Mouse (Mus musculus) neural tube, embryonic 15.5 days (tissue): Measurements from ENCODE around the gene Olfr549. TPM values are rescaled to one million over a fixed set of nuclear protein-coding genes. Genes with fewer than 3 reads are reported as not detected.

Experiments
- ATAC-seq: fragments of 200-750 bp; cut with Nextera tagmentation; 2 replicates; pipeline ENCODE4 v1.8.0; 2017; ENCODE audit warnings: mild to moderate bottlenecking, moderate TSS enrichment, moderate library complexity; ENCODE audit not compliant: low FRiP score
- H3K27ac ChIP-seq: fragments of 300-500 bp; sonication (generic); replicated peaks from 2 replicates; pipeline ENCODE4 v1.5.1; 2015; ENCODE audit warnings: mild to moderate bottlenecking, inconsistent platforms
- H3K27me3 ChIP-seq: fragments of 300-500 bp; sonication (generic); replicated peaks from 2 replicates; pipeline ENCODE4 v1.6.1; 2015; ENCODE audit warnings: inconsistent platforms
- H3K36me3 ChIP-seq: fragments of 300-500 bp; sonication (generic); 2 replicates; pipeline ENCODE4 v1.6.1; 2015; ENCODE audit warnings: inconsistent platforms
- H3K4me1 ChIP-seq: fragments of 300-500 bp; sonication (generic); 2 replicates; pipeline ENCODE4 v1.6.1; 2015; ENCODE audit warnings: inconsistent platforms
- H3K4me2 ChIP-seq: fragments of 300-500 bp; sonication (generic); 2 replicates; pipeline ENCODE4 v1.6.1; 2015; ENCODE audit warnings: inconsistent platforms, mild to moderate bottlenecking, moderate library complexity
- H3K4me3 ChIP-seq: fragments of 300-500 bp; sonication (generic); replicated peaks from 2 replicates; pipeline ENCODE4 v1.5.1; 2015; ENCODE audit warnings: mild to moderate bottlenecking, inconsistent platforms
- H3K9ac ChIP-seq: fragments of 300-500 bp; sonication (generic); replicated peaks from 2 replicates; pipeline ENCODE4 v1.6.1; 2015; ENCODE audit warnings: mild to moderate bottlenecking, inconsistent platforms
- H3K9me3 ChIP-seq: fragments of 300-500 bp; sonication (generic); replicated peaks from 2 replicates; pipeline ENCODE4 v1.6.1; 2016; ENCODE audit warnings: inconsistent platforms
- WGBS: fragments of 180-500 bp; shearing (Covaris S2); methylation state at CpG from one replicate; pipeline ENCODE4 v1.1.7; 2015; ENCODE audit warnings: mixed read lengths; 5-methylcytosine and 5-hydroxymethylcytosine counted together
- polyA plus RNA-seq: library from polyadenylated mRNA; unstranded; fragments of >200 nt; fragmentation: Nextera tagmentation; extraction: Ambion mirVana; gene quantifications from 2 replicates; pipeline ENCODE4 v1.2.1, GENCODE M21; 2015

Gene Olfr549
- polyA plus RNA-seq, 1 experiment from 2014 or later = not detected

DNA sequence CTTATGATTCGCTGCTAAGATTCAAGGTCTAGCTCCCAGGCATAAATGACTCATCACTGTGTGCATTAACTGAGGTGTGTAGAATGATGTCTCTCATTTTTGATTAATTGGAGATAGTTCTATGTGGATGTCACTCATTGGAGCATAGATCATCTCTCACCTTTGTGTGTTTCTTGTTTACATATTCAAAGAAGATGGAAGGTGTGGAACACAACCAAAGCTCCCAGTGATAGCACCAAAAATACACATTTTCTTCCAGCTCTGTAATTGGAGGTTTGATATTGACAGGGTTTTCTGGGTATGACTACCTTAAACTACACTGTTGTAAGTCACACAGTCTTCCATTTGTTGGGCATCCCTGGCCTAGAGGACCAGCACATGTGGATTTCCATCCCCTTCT, 15.2 kb upstream of the Olfr549 start, which contains the start of gene Olfr547:
TSS of gene Olfr547 (plus strand) at position 301 of the 400 bp plus-strand sequence.
- Histone ChIP-seq H3K4me1 (no peaks in the 10 kb centered on the region), H3K36me3 (no peaks in the 10 kb centered on the region), H3K9me3 (no peaks in the 10 kb centered on the region), H3K4me2 (no peak within 1 kb of the TSS), H3K27ac (no peak within 1 kb of the TSS), H3K9ac (no peak within 1 kb of the TSS), H3K27me3 (no peaks in the 10 kb centered on the region), H3K4me3 (no peak within 1 kb of the TSS)
- no peak for ATAC-seq
- 85% methylated on average over 1 of the region's 1 CpGs for WGBS

DNA sequence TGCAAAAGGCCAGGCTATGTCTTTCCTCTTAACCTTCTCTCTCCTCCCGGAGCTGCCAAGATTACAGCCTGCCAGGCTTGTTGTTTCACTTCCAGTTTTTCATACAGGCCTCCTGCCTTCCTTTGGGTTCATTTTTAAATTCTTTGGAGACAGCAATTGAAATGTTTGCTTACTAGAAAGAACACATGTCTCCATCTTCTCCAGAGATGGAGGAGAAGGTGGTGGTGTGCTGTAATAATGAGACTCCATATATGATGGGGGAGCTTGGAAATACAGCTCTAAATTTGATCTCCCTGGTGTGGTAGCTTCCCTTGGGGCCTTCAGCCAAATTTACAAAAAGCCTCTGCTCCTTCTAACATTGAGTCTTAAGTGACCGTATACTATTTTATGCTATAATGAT, 9.1 kb upstream of the Olfr549 start, which contains the start of gene Olfr548-ps1:
TSS of gene Olfr548-ps1 (plus strand) at position 301 of the 400 bp plus-strand sequence.
- Histone ChIP-seq H3K4me2 (no peak within 1 kb of the TSS), H3K4me1 (no peaks in the 10 kb centered on the region), H3K36me3 (no peaks in the 10 kb centered on the region), H3K27ac (no peak within 1 kb of the TSS), H3K9ac (no peak within 1 kb of the TSS), H3K9me3 (no peaks in the 10 kb centered on the region), H3K4me3 (no peak within 1 kb of the TSS), H3K27me3 (no peaks in the 10 kb centered on the region)
- WGBS = 88% methylated on average over 2 of the region's 2 CpGs
- no peak for ATAC-seq

DNA sequence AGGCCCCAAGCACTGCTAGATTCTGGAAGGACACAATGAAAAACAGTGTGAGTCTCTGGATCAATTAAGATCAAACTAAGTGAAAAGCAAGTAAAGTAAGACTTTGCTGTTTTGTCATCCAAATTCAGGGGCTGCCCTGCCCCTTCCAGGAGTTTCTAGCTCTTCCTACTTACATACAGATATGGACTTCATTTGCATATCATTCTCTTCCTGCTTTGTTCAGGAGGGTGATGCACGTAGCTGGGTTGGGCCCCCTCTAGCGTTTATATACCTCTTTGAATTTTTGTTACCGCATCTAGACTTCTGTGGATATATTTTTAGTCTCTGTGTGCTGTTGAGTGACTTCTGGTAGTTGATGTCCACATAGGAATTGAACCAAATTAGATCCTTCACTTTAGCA, 8.4 kb upstream of the Olfr549 start:
- no peaks in the 10 kb centered on the region for H3K4me1 ChIP-seq
- 66% methylated on average over 3 of the region's 3 CpGs for WGBS
- H3K36me3 ChIP-seq = no peaks in the 10 kb centered on the region
- H3K27me3 ChIP-seq = no peaks in the 10 kb centered on the region
- H3K9ac ChIP-seq = no peak overlapping the region
- H3K4me2 ChIP-seq = no peak overlapping the region
- H3K27ac ChIP-seq = no peak overlapping the region
- H3K9me3 ChIP-seq = no peaks in the 10 kb centered on the region
- H3K4me3 ChIP-seq = no peak overlapping the region
- ATAC-seq = no peak

DNA sequence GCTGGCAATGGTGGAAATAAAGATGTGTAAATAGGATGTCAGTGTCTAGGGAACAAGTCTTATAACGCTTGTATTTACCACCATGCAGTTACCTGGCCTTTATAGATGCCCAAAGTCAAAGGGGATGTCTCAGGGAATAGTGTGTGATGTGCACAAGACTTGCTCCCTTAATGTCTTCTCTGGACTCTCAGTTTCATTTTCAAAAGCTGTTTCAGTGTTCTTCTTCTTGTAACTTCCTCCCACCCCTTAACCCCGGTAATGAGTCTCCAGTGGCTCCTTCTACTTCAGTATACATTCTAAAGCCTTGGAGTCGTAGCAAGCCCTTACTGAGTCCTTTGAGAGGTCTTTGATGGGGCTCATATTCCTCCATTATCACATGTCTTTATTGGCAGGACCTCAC, 3.6 kb downstream of the Olfr549 start:
- Histone ChIP-seq H3K4me1 (no peaks in the 10 kb centered on the region), H3K27ac (no peak overlapping the region), H3K36me3 (no peaks in the 10 kb centered on the region), H3K9me3 (no peaks in the 10 kb centered on the region), H3K4me3 (no peak overlapping the region), H3K4me2 (no peak overlapping the region), H3K27me3 (no peaks in the 10 kb centered on the region), H3K9ac (no peak overlapping the region)
- no peak for ATAC-seq
- 73% methylated on average over 3 of the region's 3 CpGs for WGBS

DNA sequence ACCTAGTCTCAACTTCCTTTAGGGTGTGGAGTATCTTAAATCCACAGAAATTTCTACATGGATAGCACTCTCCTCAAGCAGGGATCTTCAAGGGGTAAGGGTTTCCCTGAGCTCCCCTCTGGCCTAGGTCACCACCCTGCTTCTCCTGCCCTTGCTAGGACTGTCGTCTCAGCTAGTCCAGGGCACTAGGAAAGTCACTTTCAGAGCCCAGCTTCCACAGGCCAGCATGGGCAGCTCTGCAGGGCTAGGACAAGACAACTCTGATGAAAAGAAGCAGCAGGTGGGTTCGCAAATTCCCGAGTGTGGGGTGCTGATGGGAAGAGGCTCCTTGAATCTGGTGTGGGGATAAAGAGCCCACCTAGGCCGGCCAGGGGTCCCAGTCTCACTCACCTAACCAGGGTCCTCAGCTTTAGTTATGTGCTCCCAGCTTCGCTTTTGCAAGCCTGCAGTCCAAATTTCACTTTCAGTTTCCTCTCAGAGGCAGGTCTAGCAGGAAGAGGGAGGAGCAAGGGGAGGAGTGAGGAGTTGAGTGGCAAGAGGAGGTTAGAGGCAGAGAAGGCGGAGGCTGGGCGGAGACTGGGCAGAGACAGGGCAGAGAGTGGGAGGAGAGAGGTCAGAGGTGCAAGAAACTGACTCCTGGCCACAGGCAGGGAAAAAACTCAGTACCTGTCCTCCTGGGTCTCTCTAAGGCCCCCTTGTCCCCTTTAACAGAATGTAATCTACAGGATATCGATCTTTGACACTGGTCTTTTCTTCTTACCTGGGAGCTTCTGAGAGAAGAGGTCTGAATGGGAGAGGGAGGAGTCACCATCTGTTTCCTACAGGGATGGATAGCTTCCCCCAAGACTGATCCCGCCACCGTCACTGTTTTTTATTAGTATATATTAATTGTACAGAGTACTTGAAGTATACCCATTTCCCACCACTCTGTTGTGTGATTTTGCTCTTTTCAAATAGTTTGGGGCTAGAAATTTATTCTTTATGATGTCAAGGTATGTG, 15.6 kb downstream of the Olfr549 start, which contains the start of gene Trim21:
TSS of gene Trim21 (minus strand) at position 488 of the 999 bp plus-strand sequence.
- peak within 1 kb of the TSS; percentile 50 for H3K4me2 ChIP-seq
- H3K9ac ChIP-seq = no peak within 1 kb of the TSS; the same call in 1 of the 2 replicates
- H3K36me3 ChIP-seq = no peaks in the 10 kb centered on the region
- ATAC-seq = peak; percentile 63; the same call in 1 of the 2 replicates
- peak within 1 kb of the TSS; percentile 38 for H3K4me3 ChIP-seq
- H3K27me3 ChIP-seq = no peaks in the 10 kb centered on the region
- WGBS = 19% methylated on average over 10 of the region's 10 CpGs
- no peak within 1 kb of the TSS for H3K27ac ChIP-seq
- H3K4me1 ChIP-seq = no peaks in the 10 kb centered on the region
- no peaks in the 10 kb centered on the region for H3K9me3 ChIP-seq

DNA sequence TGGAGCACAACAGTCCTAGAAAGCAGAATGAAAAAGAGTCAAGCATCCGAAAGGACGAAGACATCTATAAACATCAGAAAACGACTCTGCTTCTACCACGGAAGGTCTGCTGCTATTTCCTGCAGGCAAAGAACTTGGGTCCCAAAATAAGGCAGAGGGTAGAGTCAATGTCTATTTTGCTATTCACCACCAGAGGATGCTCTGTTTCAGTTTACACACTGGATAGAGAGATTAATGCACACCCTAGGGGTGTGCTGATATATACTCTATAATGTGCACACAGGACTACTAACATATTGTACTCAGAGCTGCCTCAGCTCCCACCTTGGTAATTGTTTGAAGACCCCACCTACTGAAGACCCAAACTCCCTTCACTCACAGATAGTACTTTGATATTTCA, 16.5 kb downstream of the Olfr549 start:
- H3K27me3 ChIP-seq = no peaks in the 10 kb centered on the region
- 92% methylated on average over 4 of the region's 4 CpGs for WGBS
- H3K4me1 ChIP-seq = no peaks in the 10 kb centered on the region
- H3K9ac ChIP-seq = no peak overlapping the region
- no peak for ATAC-seq
- H3K36me3 ChIP-seq = no peaks in the 10 kb centered on the region
- no peak overlapping the region for H3K27ac ChIP-seq
- H3K4me2 ChIP-seq = no peak overlapping the region
- no peaks in the 10 kb centered on the region for H3K9me3 ChIP-seq
- no peak overlapping the region for H3K4me3 ChIP-seq

DNA sequence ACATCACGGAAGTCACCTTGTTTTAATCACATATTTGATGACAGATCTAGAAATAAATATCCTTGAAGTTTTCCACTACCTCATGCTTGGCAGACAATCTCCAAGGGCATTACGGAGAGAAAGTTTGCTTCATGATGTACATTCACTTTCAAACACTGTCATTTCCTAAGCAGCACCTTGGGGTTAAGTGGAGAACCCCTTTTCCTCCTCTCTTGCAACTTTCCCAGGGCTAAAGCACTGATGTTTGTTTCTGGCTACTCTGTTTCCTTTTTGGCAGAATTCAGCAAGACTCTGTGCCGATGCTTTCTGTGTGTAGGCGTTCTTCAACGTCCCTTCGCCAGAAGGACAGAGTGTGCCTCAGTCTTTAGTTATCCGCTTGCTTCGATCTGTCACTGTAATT, 21.5 kb downstream of the Olfr549 start, which contains the start of gene Olfr550:
TSS of gene Olfr550 (plus strand) at position 301 of the 400 bp plus-strand sequence.
- H3K4me2 ChIP-seq = no peak within 1 kb of the TSS
- H3K4me3 ChIP-seq = no peak within 1 kb of the TSS
- no peaks in the 10 kb centered on the region for H3K36me3 ChIP-seq
- WGBS = 93% methylated on average over 8 of the region's 8 CpGs
- H3K9ac ChIP-seq = no peak within 1 kb of the TSS
- no peaks in the 10 kb centered on the region for H3K27me3 ChIP-seq
- H3K9me3 ChIP-seq = no peaks in the 10 kb centered on the region
- H3K4me1 ChIP-seq = no peaks in the 10 kb centered on the region
- H3K27ac ChIP-seq = no peak within 1 kb of the TSS
- ATAC-seq = no peak

DNA sequence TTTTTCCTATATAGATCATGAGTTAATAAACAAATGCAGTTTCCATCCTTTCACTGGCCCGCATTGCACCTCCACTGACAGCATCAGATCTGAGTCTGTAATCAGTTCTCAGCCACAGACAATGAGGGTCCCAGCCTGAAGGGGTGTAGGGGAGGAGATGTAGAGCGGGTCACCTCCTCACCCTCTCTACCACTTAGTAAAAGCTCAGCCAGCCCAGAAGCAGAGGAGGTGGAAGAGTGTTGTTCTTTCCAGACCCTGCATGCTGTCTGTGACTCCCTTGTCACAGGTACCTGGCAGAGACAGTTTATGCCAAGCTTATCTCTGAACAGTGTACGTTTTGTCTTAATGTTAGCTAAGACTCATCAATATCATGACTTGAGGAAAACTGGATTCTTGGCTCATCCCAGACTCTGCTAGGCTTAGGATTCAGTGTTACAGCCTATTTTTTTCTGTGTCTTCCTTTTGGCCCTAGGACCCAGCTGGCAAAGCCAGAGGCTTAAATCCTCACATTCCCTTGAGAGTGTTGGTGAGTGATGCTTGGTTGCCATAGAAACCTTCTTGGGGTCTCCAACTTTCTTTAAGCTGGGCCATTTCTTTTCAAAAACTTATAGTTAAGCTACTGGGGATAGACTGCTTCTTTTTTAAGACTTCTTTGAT, 23.6 kb downstream of the Olfr549 start:
- Histone ChIP-seq H3K27ac (no peak overlapping the region), H3K4me3 (no peak overlapping the region), H3K9ac (no peak overlapping the region), H3K36me3 (no peaks in the 10 kb centered on the region), H3K9me3 (no peaks in the 10 kb centered on the region), H3K4me2 (no peak overlapping the region), H3K27me3 (no peaks in the 10 kb centered on the region), H3K4me1 (no peaks in the 10 kb centered on the region)
- no peak for ATAC-seq
- 59% methylated on average over 3 of the region's 3 CpGs for WGBS

DNA sequence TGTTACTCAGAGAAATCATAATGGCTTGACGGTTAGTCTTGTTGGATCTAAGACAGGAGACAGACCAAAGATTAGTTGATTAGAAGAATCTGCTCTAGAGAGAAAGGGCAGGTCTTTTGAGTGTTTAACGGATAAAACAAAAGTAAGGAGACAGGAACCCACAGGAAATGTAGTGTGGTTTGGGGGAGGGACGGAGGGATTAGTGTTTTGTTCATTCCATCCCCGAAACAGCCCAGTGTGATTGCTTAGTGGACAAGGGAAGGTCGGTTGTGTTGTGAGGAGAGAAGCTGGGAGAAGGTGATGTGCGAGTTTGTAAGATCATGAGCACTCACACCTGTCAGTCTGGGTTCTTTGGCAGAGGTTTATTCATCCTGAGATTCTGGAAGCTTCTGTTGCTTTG, 26.3 kb downstream of the Olfr549 start:
- no peak overlapping the region for H3K9ac ChIP-seq
- WGBS = 79% methylated on average over 6 of the region's 6 CpGs
- ATAC-seq = no peak
- no peaks in the 10 kb centered on the region for H3K4me1 ChIP-seq
- H3K27me3 ChIP-seq = no peaks in the 10 kb centered on the region
- no peak overlapping the region for H3K4me3 ChIP-seq
- H3K27ac ChIP-seq = no peak overlapping the region
- no peaks in the 10 kb centered on the region for H3K9me3 ChIP-seq
- no peaks in the 10 kb centered on the region for H3K36me3 ChIP-seq
- H3K4me2 ChIP-seq = no peak overlapping the region

DNA sequence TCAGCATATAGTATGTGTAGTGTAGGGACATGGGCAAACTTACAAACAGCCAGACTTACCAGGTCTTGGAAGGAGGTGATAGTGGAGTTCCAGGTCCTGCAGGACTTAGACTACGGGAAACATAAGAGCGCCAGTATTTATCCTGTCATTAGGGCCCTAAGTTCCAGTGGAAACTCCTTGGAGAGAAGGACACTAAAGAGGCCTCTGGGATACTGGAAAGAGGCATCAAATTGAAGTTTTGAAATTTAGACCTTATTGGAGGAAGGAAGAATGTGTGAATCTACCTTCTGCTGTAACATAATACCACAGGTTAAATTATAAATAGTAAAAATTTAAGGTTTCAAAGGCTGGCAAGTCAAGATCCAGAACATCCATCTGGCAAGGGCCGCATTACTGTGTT, 42.1 kb downstream of the Olfr549 start, which contains the start of gene Olfr551:
TSS of gene Olfr551 (minus strand) at position 101 of the 400 bp plus-strand sequence.
- Histone ChIP-seq H3K9ac (no peak within 1 kb of the TSS), H3K27me3 (no peaks in the 10 kb centered on the region), H3K4me1 (no peaks in the 10 kb centered on the region), H3K9me3 (no peaks in the 10 kb centered on the region), H3K4me2 (no peak within 1 kb of the TSS), H3K36me3 (no peaks in the 10 kb centered on the region), H3K4me3 (no peak within 1 kb of the TSS), H3K27ac (no peak within 1 kb of the TSS)
- 91% methylated on average over 3 of the region's 3 CpGs for WGBS
- ATAC-seq = no peak

DNA sequence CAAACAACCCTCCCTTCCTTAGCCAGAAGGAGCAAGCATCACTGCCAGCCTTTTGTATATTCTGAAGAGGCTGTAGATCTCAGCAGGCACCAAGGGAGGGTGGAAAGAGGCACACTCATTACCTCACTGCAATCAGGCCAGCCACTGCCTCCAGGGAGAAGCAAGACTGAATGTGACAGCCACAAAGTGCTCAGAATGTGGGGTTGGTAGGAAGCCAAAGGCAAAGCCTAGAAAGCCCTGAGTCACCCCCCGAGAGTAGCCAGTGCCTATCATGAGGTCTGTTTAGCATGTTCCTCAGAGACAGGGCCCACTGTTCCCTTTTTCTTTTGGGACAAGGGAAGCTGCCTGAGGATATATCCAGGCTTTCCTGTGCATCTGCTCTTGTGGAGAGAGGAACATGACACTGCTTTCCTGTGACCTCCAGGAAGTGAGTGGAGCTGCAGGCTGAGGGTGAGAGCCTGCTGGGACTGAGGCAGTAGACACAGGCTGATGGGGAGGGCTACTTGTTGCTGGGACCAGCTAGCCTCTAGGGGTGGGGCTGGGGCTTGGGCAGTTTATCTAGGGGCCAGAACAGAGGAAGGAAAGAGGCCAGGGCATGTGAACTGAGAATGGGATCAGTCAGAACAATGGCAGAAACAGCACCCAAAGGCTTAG, 47.8 kb downstream of the Olfr549 start, which contains the start of gene Olfr552:
TSS of gene Olfr552 (plus strand) at position 393 of the 654 bp plus-strand sequence.
- Histone ChIP-seq H3K4me3 (no peak within 1 kb of the TSS), H3K9me3 (no peaks in the 10 kb centered on the region), H3K4me1 (no peaks in the 10 kb centered on the region), H3K9ac (no peak within 1 kb of the TSS), H3K4me2 (no peak within 1 kb of the TSS), H3K27me3 (no peaks in the 10 kb centered on the region), H3K27ac (no peak within 1 kb of the TSS), H3K36me3 (no peaks in the 10 kb centered on the region)
- 83% methylated on average over 1 of the region's 1 CpGs for WGBS
- no peak for ATAC-seq
